Mouse (Mus musculus) R1 (cell line): ENCODE measurements at regions not wholly inside any gene's neighbourhood (a gene's known extent, or its start where the extent isn't known, plus 50 kb on each side); places are given as distances from the start of the nearest gene placed in this dataset.

Experiments used
- DNase-seq: peaks from one replicate; pipeline ENCODE4 v3.0.0-alpha.2; 2018; ENCODE audit warnings: low read depth, low spot score

- peak; percentile 81 for DNase-seq
Measured at GRCm38 (mm10) chr2:133614672-133615071, 62.7 kb downstream of the Bmp2 start.

- no peak for DNase-seq
Measured at GRCm38 (mm10) chr2:133615299-133615698, 63.3 kb downstream of the Bmp2 start.

GRCm38 (mm10) chr2:133617317-133617835 is 65.4 kb downstream of the Bmp2 start:
- no peak for DNase-seq

DNA sequence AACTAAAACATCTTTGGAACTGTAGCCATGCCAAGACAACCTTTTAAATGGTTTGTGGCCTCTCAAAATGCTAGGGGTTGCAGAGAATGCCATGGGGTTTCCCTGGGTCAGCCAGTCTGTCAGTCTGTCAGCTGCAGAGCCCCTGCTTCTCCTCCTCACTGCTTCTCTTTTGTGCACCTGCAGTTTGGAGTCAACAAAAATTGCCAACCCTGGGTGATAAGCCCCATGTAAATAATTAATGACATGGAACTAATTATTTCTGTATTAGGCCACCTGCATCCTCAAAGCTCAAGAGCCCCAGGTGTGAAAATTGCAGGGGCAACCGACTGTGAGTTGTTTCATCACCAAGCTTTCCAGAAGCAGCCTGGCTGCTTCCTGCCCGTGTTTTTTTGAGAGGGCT is 70.6 kb downstream of the Bmp2 start:
- DNase-seq = no peak

DNA sequence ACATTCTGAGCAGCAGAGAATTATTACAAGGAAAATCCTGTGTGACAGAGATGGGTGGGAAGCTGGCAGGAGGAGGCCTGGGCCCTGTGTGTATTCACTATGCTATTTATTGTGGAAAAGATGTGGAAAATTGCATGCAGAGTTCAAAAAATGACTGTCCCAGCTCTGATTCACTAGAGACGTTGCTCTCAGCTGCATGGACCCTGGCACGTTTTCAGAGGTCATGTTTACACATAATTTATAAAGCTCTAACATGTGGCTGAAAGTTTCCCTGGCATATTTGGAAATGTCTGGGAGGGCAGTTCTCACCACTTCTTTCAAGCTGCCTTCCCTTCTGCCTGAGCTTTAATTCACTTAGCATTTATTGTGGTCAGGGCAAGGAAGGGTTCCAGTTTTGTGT is 73.6 kb downstream of the Bmp2 start:
- DNase-seq = no peak

GRCm38 (mm10) chr2:133628874-133629273 is 76.9 kb downstream of the Bmp2 start:
- no peak for DNase-seq

DNA sequence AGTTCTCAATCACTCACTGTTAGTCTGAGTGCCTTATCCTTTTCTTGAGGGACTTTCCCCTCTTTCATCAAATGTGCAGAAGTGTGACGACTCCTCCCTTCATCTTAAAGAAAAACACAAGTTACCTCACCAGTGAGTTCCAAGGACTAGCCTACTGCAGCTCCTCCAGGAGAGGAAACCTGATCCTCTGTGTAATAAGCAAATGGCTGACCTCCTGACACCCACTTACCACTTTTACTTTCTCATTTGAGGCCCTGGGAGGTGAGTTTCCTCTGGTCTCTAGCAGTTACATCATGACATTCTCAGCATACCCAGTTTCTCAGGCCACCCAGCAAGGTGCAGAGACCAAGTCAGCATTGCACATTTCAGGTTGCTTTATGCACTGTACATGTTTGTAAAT is 83.5 kb downstream of the Bmp2 start:
- no peak for DNase-seq

- no peak for DNase-seq
Measured at GRCm38 (mm10) chr2:133649874-133650481, 98.0 kb downstream of the Bmp2 start.

DNA sequence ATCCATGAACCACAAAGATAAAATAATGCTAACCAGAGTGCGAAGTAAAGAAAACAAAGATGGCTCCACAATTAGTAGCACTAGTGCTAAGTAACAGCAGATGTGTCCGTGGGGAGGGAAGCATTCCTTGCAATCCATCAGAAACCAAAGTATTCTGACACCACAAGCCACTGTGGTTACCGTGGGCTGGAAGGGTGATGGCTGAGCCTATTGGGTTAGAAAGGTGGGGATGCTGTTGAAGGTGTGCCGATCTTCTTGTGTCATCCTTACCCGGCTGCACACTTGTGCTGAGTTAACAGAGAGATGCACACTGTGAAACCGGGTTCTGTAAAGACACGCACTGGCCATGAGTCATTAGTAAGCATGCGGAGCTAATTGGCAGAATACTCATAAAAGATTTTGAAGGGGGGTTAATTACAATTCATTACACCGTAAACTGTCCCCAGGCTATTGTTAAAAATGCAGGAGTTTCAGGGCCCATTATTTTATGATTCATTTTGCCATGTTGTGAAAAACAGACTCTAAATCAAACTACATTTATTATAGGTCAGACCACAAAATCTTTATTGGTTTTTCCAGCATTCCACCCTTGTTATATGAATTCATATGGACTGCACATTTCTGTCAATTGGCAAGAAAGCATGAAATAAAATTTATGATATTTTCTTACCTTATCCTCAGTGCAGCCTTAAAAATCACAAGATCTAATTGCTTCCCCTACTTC is 114.5 kb downstream of the Bmp2 start:
- no peak for DNase-seq

DNA sequence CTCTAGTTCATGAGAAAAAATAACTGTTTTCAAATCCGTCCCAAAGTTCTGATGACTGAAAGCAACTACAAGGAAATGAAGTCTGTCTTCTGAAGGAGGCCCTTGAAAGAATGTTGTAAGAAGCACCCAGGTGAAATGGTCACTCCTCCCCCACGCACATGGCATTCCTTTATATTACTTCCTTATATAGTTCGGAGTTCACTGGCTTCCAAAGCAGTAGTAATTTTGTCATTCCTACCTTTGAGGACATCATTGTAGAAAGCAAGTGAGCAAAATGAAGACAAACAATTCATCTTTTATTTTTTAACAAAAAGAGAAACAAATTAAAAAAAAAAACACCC is 115.1 kb downstream of the Bmp2 start:
- DNase-seq = no peak

DNA sequence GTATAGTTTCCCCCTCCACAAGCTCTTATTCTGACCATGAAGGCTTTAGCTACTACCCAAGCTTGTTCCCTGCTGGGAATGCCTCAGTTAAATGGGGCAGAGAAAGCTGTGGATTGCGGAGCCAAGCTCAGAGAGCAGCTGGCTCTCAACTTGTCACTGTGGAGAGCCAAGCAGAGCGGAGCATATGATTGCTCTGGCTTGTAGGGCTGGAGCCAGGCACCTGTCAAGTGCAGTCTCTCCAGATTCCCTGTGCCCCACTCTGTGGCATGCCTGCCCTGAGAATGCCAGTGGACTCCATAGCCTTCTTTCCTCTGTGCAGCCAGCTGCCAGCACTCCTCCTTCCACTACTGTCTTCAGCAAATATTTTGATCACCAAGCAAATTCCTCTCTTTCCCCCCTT is 117.9 kb downstream of the Bmp2 start:
- no peak for DNase-seq

DNA sequence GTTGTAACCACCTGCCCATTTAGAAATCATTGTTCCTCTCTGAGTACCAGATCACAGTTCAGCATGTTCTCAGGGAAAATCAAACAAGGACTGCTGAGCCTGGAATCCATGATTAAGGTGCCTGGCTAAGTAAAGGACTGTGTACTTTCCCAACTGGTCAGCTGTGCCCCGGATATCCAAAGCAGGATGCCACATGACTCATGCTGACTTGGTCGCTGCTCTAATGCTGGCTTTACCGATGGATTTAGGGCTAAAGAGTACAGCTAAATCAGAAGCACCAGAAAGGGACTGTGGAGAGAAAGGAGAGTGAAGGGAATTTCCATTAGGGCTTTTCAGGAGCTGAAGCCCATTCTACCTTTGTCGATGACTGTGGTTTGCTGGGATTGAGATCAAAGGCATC is 119.6 kb downstream of the Bmp2 start:
- no peak for DNase-seq

DNA sequence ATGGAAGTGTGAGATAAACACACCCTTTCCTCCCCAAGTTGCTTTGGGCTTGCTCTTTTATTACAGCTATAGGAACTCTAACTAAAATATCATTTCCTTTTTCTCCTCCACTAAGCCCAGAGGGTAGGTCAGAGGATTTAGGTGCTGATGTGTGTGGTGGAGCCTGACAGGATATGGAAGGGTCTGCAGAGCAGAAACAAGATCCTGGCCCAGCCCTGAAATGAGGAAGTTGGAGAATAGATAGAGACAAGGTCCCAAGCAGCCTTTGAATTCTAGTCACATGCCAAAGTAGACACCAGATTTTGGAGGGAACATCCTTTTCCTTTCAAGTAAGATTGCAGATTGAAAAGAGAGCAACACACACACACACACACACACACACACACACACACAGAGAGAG is 132.4 kb downstream of the Bmp2 start:
- no peak for DNase-seq

DNA sequence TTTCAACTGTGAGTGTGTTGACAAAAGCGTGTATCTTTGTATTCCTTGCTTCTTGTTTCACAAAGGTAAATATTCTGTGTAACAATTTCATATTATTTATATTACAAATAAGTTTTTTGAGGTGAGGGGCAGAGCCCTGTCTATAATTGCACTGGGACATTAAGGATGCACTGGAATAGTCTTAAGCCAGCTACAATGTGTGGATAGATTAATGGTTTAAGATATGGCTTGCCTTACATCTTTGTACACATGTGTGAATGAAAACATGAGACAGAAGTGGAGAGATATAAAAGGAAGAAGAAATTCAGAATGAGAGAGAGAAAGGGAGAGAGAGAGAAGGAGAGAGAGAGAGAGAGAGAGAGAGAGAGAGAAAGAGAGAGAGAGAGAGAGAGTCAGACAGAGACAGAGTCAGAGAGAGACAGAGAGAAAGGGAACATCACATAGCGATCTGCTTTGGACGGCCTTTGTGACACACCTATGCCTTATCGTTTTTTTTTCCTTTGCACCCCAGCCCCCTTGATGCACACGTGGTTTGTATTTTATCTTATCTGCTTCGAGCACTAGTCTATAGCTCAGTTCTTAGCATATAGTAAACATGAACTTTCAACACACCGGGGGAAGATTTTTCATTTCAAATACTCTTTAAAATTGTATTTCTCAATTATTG is 136.3 kb downstream of the Bmp2 start:
- DNase-seq = no peak

GRCm38 (mm10) chr2:133688788-133689155 is 136.8 kb downstream of the Bmp2 start:
- DNase-seq = no peak

DNA sequence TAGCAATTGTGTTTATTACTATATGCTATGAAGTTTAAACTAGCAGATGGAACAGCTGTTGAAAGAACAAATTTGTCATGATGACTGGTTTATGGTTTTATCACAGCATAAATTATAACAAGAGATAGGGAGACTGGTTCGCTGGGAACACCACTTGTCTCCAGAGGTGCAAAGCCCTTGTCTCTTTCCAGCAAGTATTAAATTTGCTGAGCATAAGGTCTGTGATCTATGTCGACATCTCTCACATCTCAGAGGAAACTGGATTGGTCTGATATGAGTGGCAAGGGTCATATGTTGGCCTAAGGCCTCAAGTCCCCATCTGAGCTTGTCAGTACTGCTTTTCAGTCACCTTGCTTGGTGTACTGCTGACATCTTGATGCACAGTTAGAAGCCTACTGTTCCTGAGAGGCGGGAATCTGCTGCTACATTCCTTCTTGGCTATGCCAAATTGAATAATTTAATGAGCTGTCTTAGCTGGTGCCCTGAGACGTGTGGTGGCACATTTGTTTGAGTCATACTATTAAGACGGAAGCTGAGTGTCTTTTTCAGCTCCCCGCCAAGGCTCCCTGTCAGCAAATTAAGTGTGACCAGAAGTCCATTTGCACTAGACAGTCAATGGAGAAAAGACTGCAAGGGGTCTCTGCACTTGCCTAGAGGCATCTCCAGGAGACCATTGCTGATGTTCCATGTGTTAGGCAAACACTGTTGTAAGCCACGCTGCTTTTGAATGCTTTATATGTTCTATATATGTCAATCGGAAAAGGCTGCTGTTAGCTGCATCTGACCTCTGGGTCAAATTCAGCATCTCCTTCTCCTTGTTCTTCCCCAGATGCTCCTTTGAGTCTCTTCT is 157.0 kb downstream of the Bmp2 start:
- no peak for DNase-seq

GRCm38 (mm10) chr2:133716243-133716642 is 164.3 kb downstream of the Bmp2 start:
- DNase-seq = no peak

GRCm38 (mm10) chr2:133717076-133717475 is 165.1 kb downstream of the Bmp2 start:
- no peak for DNase-seq

DNA sequence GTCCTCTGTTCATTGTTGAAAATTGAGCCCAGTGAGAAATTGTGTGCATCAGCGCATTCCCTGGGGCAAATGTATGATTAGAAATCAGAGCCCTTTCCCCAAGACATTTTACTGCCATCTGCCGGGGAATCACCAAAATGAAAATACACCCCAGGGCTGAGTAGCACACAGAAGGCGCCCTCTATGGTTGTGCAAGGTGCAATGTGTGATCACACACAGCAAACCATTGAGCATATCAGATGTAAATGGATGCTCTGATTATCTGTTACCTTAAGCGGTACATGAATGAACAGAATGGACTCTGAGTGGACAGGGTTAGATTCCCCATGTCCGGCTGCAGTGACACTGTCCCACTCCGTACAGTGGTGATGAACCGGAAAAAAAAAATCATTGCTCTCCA is 172.4 kb downstream of the Bmp2 start:
- DNase-seq = peak; percentile 9

DNA sequence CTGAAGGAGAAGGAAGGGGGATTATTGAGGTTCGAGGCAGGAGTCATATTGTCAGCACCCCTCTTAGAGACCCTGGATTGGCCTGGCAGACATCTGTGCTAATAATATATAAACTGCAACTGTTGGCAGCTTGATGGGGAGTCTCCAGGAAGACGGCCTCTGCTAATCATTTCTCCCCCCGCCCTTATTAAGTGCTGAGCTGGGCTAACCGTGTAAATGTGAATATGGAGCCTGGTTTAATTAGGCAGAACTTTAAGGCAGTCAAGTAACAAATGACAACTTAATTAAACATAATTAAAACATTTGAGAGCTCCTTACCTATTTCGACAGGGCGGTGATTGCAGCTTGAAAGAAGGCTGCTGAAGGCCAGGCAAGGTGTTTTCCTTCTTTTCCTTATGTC is 172.8 kb downstream of the Bmp2 start:
- DNase-seq = no peak

GRCm38 (mm10) chr2:133734469-133735225 is 182.7 kb downstream of the Bmp2 start:
- no peak for DNase-seq
